Mouse (Mus musculus) embryonic facial prominence, embryonic 10.5 days (tissue): ENCODE measurements around the gene Tceanc2. TPM values are rescaled to one million over a fixed set of nuclear protein-coding genes. Genes with fewer than 3 reads are reported as not detected.

Source experiments
- DNase-seq: peaks from one replicate; pipeline ENCODE4 v3.0.0-alpha.2; 2017; ENCODE audit warnings: low spot score
- H3K27ac ChIP-seq: fragments of 300-500 bp; sonication (generic); replicated peaks from 2 replicates; pipeline ENCODE4 v1.5.1; 2016; ENCODE audit warnings: mild to moderate bottlenecking
- H3K27me3 ChIP-seq: fragments of 300-500 bp; sonication (generic); replicated peaks from 2 replicates; pipeline ENCODE4 v1.6.1; 2016; ENCODE audit warnings: low read depth, mild to moderate bottlenecking; ENCODE audit not compliant: poor library complexity, severe bottlenecking
- H3K36me3 ChIP-seq: fragments of 300-500 bp; sonication (generic); replicated peaks from 2 replicates; pipeline ENCODE4 v1.6.1; 2016; ENCODE audit warnings: mild to moderate bottlenecking, moderate library complexity
- H3K4me1 ChIP-seq: fragments of 300-500 bp; sonication (generic); 2 replicates; pipeline ENCODE4 v1.6.1; 2016
- H3K4me3 ChIP-seq: fragments of 300-500 bp; sonication (generic); 2 replicates; pipeline ENCODE4 v1.5.1; 2016; ENCODE audit warnings: mild to moderate bottlenecking, moderate library complexity
- H3K9me3 ChIP-seq: fragments of 300-500 bp; sonication (generic); 2 replicates; pipeline ENCODE4 v1.6.1; 2016; ENCODE audit warnings: mild to moderate bottlenecking
- WGBS: fragments of 180-500 bp; shearing (Covaris S2); methylation state at CpG from one replicate; pipeline ENCODE4 v1.1.7; 2016; 5-methylcytosine and 5-hydroxymethylcytosine counted together
- polyA plus RNA-seq: library from polyadenylated mRNA; unstranded; fragments of >200 nt; fragmentation: Nextera tagmentation; extraction: Ambion mirVana; gene quantifications from 2 replicates; pipeline ENCODE4 v1.2.1, GENCODE M21; 2016

Gene Tceanc2
- polyA plus RNA-seq, 1 experiment from 2014 or later: 20.7 TPM

DNA sequence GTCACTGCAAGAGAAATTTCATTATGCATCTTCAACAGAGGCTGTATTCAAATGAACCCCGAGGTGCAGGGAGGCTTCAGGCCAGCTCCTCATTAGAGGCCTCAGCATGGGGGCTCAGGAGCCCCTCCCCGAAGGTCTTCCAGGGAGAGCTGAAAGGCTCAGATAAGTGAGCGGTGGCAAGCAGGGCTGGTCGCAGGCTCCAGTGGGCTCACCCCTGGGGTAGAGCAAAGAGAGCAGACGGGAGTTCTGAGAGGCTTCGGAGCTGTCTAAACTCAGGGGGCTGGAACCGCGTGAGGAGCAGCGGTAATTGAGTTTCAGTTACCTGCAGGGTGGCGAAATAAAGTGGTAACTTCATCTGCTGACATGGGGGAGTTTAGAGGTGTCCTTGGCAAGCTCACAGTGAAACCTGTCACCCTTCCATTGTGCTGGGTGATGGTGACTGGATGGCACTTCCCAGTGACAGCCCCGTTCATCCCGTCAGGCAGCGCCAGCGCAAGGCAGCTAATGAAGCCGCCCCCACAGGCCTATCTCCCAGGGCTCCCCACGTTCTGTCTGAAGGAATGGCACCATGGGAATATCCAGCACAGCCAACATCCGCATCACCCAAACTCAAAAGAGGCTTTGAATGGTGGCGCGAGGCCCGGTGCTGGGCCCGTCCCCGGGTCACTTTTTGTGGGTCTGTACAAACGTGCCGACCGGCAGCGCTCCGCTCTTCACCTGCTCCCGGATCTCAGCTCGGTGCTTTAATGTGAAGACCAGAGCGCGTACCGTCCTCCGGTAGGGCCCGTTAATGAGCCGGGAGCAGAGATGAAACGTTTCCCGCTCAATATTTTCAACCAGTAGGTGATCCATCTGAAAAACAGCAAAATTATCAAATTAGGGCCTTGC lies 39.7 kb downstream of the Tceanc2 start:
- 29% methylated on average over 37 of the region's 37 CpGs for WGBS
- peaks cover 27% of the 10 kb centered on the region for H3K36me3 ChIP-seq
- H3K4me3 ChIP-seq: peak overlapping the region; percentile 5; the same call in 1 of the 2 replicates
- peaks cover 82% of the 10 kb centered on the region for H3K4me1 ChIP-seq
- H3K9me3 ChIP-seq: no peaks in the 10 kb centered on the region
- DNase-seq: peak; percentile 42
- peaks cover 5% of the 10 kb centered on the region for H3K27me3 ChIP-seq
- H3K27ac ChIP-seq: peak overlapping the region; percentile 75

DNA sequence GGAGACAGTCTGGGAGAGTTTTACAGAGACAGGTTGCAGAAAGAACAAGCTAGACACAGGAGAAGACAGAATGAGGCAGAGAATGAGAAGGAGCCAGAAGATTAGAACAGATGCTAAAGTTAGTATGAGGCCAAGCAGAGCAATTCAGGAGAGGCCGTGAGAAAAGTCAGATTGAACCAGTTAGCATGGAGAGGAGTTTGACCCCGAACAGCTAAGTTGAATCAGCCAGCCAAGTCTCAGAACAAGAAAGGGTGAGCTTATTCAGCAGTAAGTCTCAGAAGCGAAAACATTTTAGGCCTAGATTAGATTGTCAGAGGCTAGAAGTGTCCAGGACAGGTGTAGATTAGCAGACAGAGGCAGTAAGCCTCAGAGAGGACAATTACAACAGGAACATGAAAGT lies 42.4 kb downstream of the Tceanc2 start:
- no peaks in the 10 kb centered on the region for H3K9me3 ChIP-seq
- DNase-seq: no peak
- H3K36me3 ChIP-seq: peaks cover 8% of the 10 kb centered on the region; the same call in 1 of the 2 replicates
- no peak overlapping the region for H3K27ac ChIP-seq
- peaks cover 5% of the 10 kb centered on the region for H3K27me3 ChIP-seq
- peaks cover 69% of the 10 kb centered on the region for H3K4me1 ChIP-seq
- H3K4me3 ChIP-seq: no peak overlapping the region
- WGBS: 53% methylated on average over 3 of the region's 3 CpGs

DNA sequence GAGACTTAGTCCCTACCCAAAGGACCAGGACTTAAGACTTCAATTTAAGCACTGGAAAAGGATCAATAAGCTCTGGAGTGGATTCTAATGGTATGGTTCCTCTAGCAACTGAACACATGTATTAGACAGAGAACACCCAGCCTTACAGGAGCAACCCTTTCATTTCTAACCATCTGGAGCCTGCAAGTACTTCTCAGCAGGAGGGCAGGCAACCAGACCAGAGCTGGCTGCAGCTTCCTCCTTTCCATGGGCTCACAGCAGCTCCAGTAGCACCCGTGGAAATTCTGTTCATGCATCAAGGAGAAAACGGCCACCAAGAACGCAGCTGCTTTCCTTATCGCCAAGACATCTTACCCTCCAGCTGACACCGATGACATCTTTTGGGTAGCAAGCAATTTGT lies 43.3 kb downstream of the Tceanc2 start:
- 72% methylated on average over 5 of the region's 5 CpGs for WGBS
- H3K4me1 ChIP-seq: peaks cover 65% of the 10 kb centered on the region
- no peak overlapping the region for H3K27ac ChIP-seq

DNA sequence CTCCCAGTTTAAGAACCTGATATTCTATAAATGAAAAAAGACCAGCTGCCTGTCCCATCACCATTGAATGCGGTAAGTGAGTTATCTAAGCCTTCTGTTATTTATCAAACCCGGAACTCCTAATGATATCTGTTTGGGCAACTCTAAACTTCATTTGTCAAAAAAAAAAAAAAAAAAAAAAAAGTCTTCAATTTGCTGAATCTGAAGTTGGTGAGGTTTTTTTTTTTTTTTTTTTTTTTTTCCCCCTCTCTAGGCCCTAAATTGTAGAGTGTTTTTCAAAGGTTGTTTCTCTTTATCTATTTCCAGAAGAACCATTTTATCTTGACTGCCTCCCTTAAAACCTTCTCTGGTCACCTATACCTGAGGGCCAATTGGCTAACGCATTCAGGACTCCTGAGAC lies 44.0 kb downstream of the Tceanc2 start:
- H3K4me1 ChIP-seq: peaks cover 63% of the 10 kb centered on the region
- peaks cover 5% of the 10 kb centered on the region for H3K27me3 ChIP-seq
- H3K36me3 ChIP-seq: peaks cover 8% of the 10 kb centered on the region; the same call in 1 of the 2 replicates
- H3K4me3 ChIP-seq: no peak overlapping the region
- H3K27ac ChIP-seq: no peak overlapping the region
- no peaks in the 10 kb centered on the region for H3K9me3 ChIP-seq
- DNase-seq: no peak
- 88% methylated on average over 3 of the region's 3 CpGs for WGBS

More for the DNA sequence above, 43.3 kb downstream of the Tceanc2 start:
- peaks cover 8% of the 10 kb centered on the region; the same call in 1 of the 2 replicates for H3K36me3 ChIP-seq
- no peak for DNase-seq
- peaks cover 5% of the 10 kb centered on the region for H3K27me3 ChIP-seq
- H3K4me3 ChIP-seq: no peak overlapping the region
- no peaks in the 10 kb centered on the region for H3K9me3 ChIP-seq

DNA sequence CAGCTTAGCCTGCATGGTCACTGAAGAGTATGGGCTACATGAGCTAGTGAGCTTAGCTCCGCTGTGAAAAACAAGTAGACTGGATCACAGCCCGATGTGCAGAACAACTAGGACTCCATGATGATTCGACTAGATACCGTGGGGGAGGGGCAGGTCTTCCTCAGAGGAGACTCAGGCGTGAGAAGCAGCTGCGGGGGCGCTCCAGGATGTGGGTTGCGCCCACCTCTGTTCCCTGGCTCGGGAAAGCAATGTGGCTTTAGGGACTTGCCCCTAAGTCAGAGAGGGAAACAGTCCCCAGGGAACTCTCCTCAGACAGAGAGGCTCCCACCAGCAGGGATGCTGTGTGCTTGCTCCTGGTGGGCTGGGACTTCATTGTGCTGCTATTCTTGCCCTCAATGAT lies 48.4 kb downstream of the Tceanc2 start:
- H3K9me3 ChIP-seq: no peaks in the 10 kb centered on the region
- peaks cover 55% of the 10 kb centered on the region for H3K4me1 ChIP-seq
- no peaks in the 10 kb centered on the region for H3K36me3 ChIP-seq
- H3K27me3 ChIP-seq: 0 out of 2 replicates have a peak, but pooled peaks cover 4% of the 10 kb centered on the region
- no peak for DNase-seq
- peak overlapping the region; percentile 26; the same call in 1 of the 2 replicates for H3K27ac ChIP-seq
- no peak overlapping the region for H3K4me3 ChIP-seq
- whole genome bisulfite sequencing: 23% methylated on average over 9 of the region's 9 CpGs

DNA sequence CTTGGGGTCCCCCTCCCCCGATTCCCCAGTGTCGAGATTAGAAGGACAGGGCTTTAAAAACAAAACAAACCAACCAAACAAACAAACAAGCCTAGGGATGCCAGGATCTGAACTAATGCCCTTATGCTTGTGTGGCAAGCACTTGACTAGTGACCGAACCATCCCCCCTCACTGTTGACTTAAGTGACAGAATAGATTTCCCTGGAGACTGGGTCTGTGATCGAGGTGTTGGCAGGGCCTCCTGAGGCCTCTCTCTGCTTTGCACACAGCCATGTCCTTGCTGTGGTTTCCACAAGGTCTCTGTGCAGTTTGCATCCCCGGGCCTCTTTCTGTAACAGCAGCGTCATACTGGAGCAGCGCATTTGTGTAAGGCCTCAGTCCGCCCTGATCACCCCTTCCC lies 49.5 kb downstream of the Tceanc2 start:
- H3K36me3 ChIP-seq: no peaks in the 10 kb centered on the region
- no peak overlapping the region for H3K27ac ChIP-seq
- no peak for DNase-seq
- H3K27me3 ChIP-seq: 0 out of 2 replicates have a peak, but pooled peaks cover 9% of the 10 kb centered on the region
- WGBS: 77% methylated on average over 8 of the region's 8 CpGs
- peaks cover 53% of the 10 kb centered on the region for H3K4me1 ChIP-seq
- H3K4me3 ChIP-seq: no peak overlapping the region
- H3K9me3 ChIP-seq: no peaks in the 10 kb centered on the region

DNA sequence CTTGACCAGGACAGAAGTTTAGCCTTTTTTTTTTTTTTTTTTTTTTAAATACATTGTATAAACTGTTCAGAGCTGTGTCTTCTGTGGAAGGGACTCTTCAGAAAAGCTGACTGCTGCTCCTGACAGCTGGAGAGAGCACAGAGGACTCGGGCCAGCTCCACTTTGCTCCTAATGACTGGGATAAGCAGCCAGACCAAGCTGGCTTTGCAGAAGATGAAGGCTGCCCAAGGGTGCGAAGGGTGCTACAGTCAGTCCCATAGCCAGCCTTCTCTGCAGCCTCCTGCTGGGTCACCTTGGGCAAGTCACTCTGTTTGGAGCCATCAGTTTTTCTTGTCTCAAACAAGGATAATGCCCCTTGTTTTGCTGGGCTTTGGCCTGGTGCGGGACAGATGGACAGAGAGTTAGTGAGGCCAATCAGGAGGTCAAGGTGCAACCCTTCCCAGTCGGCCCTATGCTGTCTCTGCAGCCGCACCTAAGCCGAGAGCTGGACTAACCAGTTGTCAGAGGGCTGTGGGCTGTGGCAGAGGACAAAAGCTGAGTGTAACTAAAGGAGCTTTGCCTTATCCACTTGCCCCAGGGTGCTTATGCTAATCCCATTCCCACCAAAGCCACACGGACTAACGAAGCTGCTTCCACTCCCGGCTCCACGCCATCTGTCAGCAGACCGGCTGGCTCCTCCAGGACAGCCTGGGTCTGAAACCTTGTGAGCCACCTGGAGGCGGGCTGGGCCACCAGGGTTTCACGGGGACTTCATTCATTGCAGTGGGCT lies 50.8 kb downstream of the Tceanc2 start:
- peak overlapping the region; percentile 77 for H3K27ac ChIP-seq
- H3K27me3 ChIP-seq: 0 out of 2 replicates have a peak, but pooled peaks cover 11% of the 10 kb centered on the region
- peaks cover 60% of the 10 kb centered on the region for H3K4me1 ChIP-seq
- peak; percentile 49 for DNase-seq
- no peaks in the 10 kb centered on the region for H3K36me3 ChIP-seq
- H3K4me3 ChIP-seq: no peak overlapping the region
- H3K9me3 ChIP-seq: no peaks in the 10 kb centered on the region
- 18% methylated on average over 13 of the region's 13 CpGs for WGBS

DNA sequence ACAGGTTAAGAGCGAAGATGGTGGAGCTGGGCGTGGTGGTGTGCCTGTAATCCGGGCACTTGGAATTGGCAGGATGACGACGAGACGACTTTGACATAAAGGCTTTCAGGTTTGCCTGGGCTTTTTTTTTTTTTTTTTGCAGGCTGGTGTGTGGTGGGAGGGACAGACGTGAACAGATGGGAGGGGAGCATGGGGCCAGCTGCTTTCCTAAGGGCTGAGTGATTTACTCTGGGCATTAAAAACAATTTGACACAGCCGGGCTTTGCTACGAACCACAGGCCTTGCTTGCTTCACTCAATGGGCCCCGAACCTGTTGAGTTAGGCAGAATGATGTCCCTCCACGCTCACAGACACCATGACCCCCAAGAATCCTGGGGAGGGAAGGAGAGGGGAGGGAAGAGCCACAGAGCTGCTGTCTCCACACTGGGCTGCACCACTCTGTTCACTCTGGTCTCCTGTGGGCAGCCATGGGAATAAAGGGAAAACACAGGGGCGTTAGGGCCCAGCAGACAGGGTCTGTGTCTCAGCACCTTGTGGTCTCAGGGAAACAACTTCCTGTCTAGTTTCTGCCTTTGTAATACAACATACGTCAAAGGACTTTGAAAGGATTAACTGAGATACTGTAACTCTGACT lies 51.9 kb downstream of the Tceanc2 start:
- 57% methylated on average over 13 of the region's 13 CpGs for WGBS
- no peaks in the 10 kb centered on the region for H3K36me3 ChIP-seq
- H3K9me3 ChIP-seq: no peaks in the 10 kb centered on the region
- 0 out of 2 replicates have a peak, but pooled peaks cover 11% of the 10 kb centered on the region for H3K27me3 ChIP-seq
- no peak overlapping the region for H3K4me3 ChIP-seq
- H3K4me1 ChIP-seq: peaks cover 60% of the 10 kb centered on the region
- no peak for DNase-seq
- H3K27ac ChIP-seq: peak overlapping the region; percentile 58; the same call in 1 of the 2 replicates

DNA sequence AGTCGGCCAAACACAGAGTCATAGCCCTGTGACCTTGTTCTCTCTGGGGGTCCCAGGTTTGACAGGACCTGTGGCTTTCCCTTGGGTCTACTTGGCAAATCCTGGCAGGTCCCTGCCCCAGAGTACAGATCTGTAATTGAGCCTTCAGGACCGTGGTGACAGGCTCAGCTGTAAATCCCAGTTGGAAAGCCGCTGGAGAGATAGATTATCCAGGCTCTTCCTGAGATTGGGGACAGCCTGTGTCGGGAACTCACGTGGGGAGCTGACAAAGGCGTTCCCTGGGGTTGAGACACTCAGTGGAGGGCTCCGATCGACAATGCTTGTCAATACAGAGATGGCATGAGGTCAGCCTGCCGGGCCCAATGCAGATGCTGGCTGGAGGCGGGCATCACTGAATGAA lies 52.5 kb downstream of the Tceanc2 start:
- Histone ChIP-seq H3K27ac (0 out of 2 replicates have a peak overlapping the region, but pooled peaks have one; percentile 7), H3K9me3 (no peaks in the 10 kb centered on the region), H3K4me3 (no peak overlapping the region), H3K27me3 (0 out of 2 replicates have a peak, but pooled peaks cover 11% of the 10 kb centered on the region), H3K36me3 (no peaks in the 10 kb centered on the region), H3K4me1 (peaks cover 63% of the 10 kb centered on the region)
- DNase-seq: no peak
- 59% methylated on average over 10 of the region's 10 CpGs for WGBS

DNA sequence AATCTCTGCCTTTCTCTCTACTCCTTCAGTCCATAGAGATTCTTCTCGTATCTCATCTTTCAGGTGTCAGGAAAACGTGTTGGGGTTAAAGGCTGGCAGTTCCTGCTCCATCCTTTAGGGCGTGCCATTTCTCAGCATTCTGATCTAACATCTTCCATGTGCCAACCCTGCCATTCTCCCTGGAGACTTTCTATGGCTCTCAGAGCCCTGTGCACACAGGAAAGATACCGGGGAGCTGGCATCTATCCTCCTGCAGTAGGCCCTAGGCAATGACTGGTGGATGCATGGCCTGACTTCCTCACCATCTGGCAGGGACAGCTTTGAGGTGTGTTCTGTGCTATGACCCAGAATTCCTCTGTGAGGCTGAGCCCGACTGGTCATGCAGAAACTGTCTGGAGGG lies 53.8 kb downstream of the Tceanc2 start:
- H3K4me1 ChIP-seq: peaks cover 62% of the 10 kb centered on the region
- H3K36me3 ChIP-seq: no peaks in the 10 kb centered on the region
- no peak overlapping the region for H3K27ac ChIP-seq
- H3K4me3 ChIP-seq: no peak overlapping the region
- 58% methylated on average over 5 of the region's 5 CpGs for WGBS
- no peaks in the 10 kb centered on the region for H3K9me3 ChIP-seq
- DNase-seq: no peak
- 0 out of 2 replicates have a peak, but pooled peaks cover 11% of the 10 kb centered on the region for H3K27me3 ChIP-seq

DNA sequence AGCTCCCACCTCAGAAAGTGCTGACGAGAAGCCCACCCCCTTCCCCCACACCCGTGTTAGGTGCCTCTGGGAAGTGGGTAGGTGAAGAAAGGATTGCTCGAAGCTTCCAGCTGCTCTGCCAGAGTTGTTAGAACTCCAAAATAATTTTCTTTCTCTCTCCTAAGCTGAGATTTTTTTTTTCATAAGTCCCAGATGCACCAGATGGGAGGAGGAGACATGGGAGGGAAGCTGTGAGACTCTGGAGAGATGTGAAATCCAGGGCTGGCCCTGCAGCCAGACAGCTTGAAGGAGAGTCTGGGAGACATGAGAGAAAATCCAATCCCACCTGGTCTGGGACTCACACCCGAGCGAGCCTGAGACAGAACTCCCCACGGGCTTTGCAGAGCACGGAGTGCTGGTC lies 54.5 kb downstream of the Tceanc2 start:
- Histone ChIP-seq H3K27me3 (0 out of 2 replicates have a peak, but pooled peaks cover 11% of the 10 kb centered on the region), H3K36me3 (no peaks in the 10 kb centered on the region), H3K4me1 (peaks cover 60% of the 10 kb centered on the region), H3K27ac (no peak overlapping the region; the same call in 1 of the 2 replicates), H3K9me3 (no peaks in the 10 kb centered on the region), H3K4me3 (no peak overlapping the region)
- DNase-seq: no peak
- 72% methylated on average over 7 of the region's 7 CpGs for WGBS
